Mouse (Mus musculus) midbrain, embryonic 16.5 days (tissue): ENCODE measurements around the gene Clybl. TPM values are rescaled to one million over a fixed set of nuclear protein-coding genes. Genes with fewer than 3 reads are reported as not detected.
A peak's percentile ranks its signal among the peaks of the same experiment; 100 is the strongest.

Source experiments
- ATAC-seq: fragments of 200-750 bp; cut with Nextera tagmentation; 2 replicates; pipeline ENCODE4 v1.8.0; 2017; ENCODE audit warnings: moderate TSS enrichment
- H3K27ac ChIP-seq: fragments of 300-500 bp; sonication (generic); 2 replicates; pipeline ENCODE4 v1.5.1; 2014; ENCODE audit warnings: mild to moderate bottlenecking, low read length, mixed read lengths
- H3K27me3 ChIP-seq: fragments of 300-500 bp; sonication (generic); 2 replicates; pipeline ENCODE4 v1.6.1; 2014; ENCODE audit warnings: low read depth, low read length, mixed read lengths; ENCODE audit not compliant: control insufficient read depth, insufficient read depth
- H3K36me3 ChIP-seq: fragments of 300-500 bp; sonication (generic); 2 replicates; pipeline ENCODE4 v1.6.1; 2014; ENCODE audit warnings: mild to moderate bottlenecking, low read length, moderate library complexity, mixed read lengths; ENCODE audit not compliant: control insufficient read depth, insufficient read depth
- H3K4me1 ChIP-seq: fragments of 300-500 bp; sonication (generic); 2 replicates; pipeline ENCODE4 v1.6.1; 2014; ENCODE audit warnings: mild to moderate bottlenecking, low read length, mixed read lengths; ENCODE audit not compliant: control insufficient read depth, insufficient read depth
- H3K4me2 ChIP-seq: fragments of 300-500 bp; sonication (generic); 2 replicates; pipeline ENCODE4 v1.6.1; 2014; ENCODE audit warnings: mild to moderate bottlenecking, low read length, mixed read lengths
- H3K4me3 ChIP-seq: fragments of 300-500 bp; sonication (generic); 2 replicates; pipeline ENCODE4 v1.5.1; 2014; ENCODE audit warnings: low read depth, mild to moderate bottlenecking, low read length, moderate library complexity, mixed read lengths
- H3K9ac ChIP-seq: fragments of 300-500 bp; sonication (generic); 2 replicates; pipeline ENCODE4 v1.6.1; 2014; ENCODE audit warnings: low read depth, low read length, mixed read lengths
- H3K9me3 ChIP-seq: fragments of 300-500 bp; sonication (generic); replicated peaks from 2 replicates; pipeline ENCODE4 v1.6.1; 2014; ENCODE audit warnings: mild to moderate bottlenecking, low read length, mixed read lengths; ENCODE audit not compliant: control insufficient read depth, poor library complexity, severe bottlenecking
- WGBS: fragments of 180-500 bp; shearing (Covaris S2); extraction: QIAGEN DNeasy Blood & Tissue Kit; methylation state at CpG from one replicate; pipeline ENCODE4 v1.1.7; 2014; 5-methylcytosine and 5-hydroxymethylcytosine counted together
- polyA plus RNA-seq: library from polyadenylated mRNA; unstranded; fragments of >200 nt; fragmentation: Nextera tagmentation; extraction: Ambion mirVana; gene quantifications from 2 replicates; pipeline ENCODE4 v1.2.1, GENCODE M21; 2015

Clybl gene
- polyA plus RNA-seq, 1 experiment from 2014 or later, result 17.2 TPM

- Histone ChIP-seq H3K36me3 (no peaks in the 10 kb centered on the region), H3K4me1 (no peaks in the 10 kb centered on the region), H3K4me3 (no peak overlapping the region), H3K9ac (no peak overlapping the region), H3K9me3 (no peaks in the 10 kb centered on the region), H3K27me3 (no peaks in the 10 kb centered on the region), H3K4me2 (no peak overlapping the region), H3K27ac (no peak overlapping the region)
- ATAC-seq, result no peak
- WGBS, result 90% methylated on average over 10 of the region's 10 CpGs
Measured at GRCm38 (mm10) chr14:122434039-122434438, 252.5 kb downstream of the Clybl start.

- no peak for ATAC-seq
- no peaks in the 10 kb centered on the region for H3K27me3 ChIP-seq
- H3K9me3 ChIP-seq, result no peaks in the 10 kb centered on the region
- no peaks in the 10 kb centered on the region for H3K36me3 ChIP-seq
- no peak overlapping the region for H3K9ac ChIP-seq
- 82% methylated on average over 10 of the region's 10 CpGs for WGBS
- no peak overlapping the region for H3K27ac ChIP-seq
- H3K4me3 ChIP-seq, result no peak overlapping the region
- no peak overlapping the region for H3K4me2 ChIP-seq
- H3K4me1 ChIP-seq, result no peaks in the 10 kb centered on the region
Measured at GRCm38 (mm10) chr14:122436850-122437249, 255.3 kb downstream of the Clybl start.

- WGBS, result 2% methylated on average over 29 of the region's 29 CpGs
- H3K27me3 ChIP-seq, result peaks cover 56% of the 10 kb centered on the region
- no peaks in the 10 kb centered on the region for H3K36me3 ChIP-seq
- peak overlapping the region; percentile 69; the same call in 1 of the 2 replicates for H3K27ac ChIP-seq
- H3K4me1 ChIP-seq, result peaks cover 14% of the 10 kb centered on the region
- H3K9me3 ChIP-seq, result no peaks in the 10 kb centered on the region
- ATAC-seq, result no peak
- H3K4me3 ChIP-seq, result peak overlapping the region; percentile 40
- H3K9ac ChIP-seq, result peak overlapping the region; percentile 56
- peak overlapping the region; percentile 67 for H3K4me2 ChIP-seq
Measured at GRCm38 (mm10) chr14:122449601-122450495, 268.3 kb downstream of the Clybl start.

DNA sequence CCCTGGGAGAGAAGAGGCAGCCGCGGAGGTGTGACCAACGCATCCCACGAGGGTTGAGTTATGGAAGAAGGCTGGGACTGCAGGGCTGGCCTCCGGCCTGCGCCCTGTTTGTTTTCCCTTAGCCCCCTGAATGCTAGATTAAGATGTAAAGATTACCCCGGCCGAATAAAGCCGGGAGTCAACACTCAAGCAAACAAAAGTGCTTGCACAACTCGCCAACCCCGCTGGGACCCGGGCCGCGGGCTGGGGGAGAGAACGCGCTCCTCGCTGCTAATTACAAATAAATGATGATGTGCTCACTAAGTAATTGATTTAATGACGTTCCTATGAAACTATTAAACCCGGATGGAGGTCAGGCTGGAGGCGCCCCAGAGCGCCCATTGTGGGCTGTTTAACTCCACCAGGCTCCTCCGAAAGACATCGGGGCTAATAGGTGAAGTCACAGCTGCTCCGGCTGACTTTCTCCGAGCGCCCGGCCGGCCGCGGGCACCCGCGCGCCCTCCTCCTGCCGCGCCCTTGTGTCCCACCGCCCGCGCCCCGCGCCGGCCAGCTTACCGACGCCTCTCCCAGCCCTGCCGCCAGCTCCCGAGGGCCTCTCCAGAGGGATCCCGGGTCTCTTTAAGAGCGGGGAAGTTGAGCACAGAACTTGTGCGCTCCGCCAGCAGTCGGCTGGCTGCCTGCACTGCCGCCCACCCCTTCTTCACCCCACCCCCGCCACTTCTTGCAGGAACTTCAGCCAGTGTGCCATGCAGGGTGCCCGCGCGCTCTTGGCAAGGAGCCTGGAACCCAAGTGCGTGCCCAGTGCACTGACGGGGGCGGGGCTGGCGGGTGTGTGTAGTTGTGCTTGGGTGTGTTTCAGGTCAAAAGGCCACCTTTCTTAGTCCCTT lies 269.2 kb downstream of the Clybl start, which contains the start of gene Gm5089:
Gm5089 (minus strand) TSS at position 620 of the 887 bp plus-strand sequence.
- peak; percentile 33 for ATAC-seq
- Histone ChIP-seq H3K4me3 (peak within 1 kb of the TSS; percentile 40), H3K9me3 (no peaks in the 10 kb centered on the region), H3K4me1 (peaks cover 14% of the 10 kb centered on the region), H3K27me3 (peaks cover 61% of the 10 kb centered on the region), H3K36me3 (no peaks in the 10 kb centered on the region), H3K9ac (peak within 1 kb of the TSS; percentile 56), H3K4me2 (peak within 1 kb of the TSS; percentile 67), H3K27ac (peak within 1 kb of the TSS; percentile 69)
- 1% methylated on average over 55 of the region's 59 CpGs for WGBS

GRCm38 (mm10) chr14:122451551-122452145 lies 270.1 kb downstream of the Clybl start:
- H3K4me3 ChIP-seq, result no peak overlapping the region
- H3K4me1 ChIP-seq, result peaks cover 14% of the 10 kb centered on the region
- 52% methylated on average over 5 of the region's 5 CpGs for WGBS
- ATAC-seq, result no peak
- peaks cover 53% of the 10 kb centered on the region for H3K27me3 ChIP-seq
- H3K27ac ChIP-seq, result peak overlapping the region; percentile 31; the same call in 1 of the 2 replicates
- H3K36me3 ChIP-seq, result no peaks in the 10 kb centered on the region
- H3K9ac ChIP-seq, result no peak overlapping the region
- H3K9me3 ChIP-seq, result no peaks in the 10 kb centered on the region
- no peak overlapping the region; the same call in 1 of the 2 replicates for H3K4me2 ChIP-seq

Other genes with a start within 250 kb of the Clybl start
- gene Gpr183, start 216.5 kb upstream of the Clybl start, polyA plus RNA-seq, result 0.76 and 0.89 TPM in 2 replicates
- gene Timm8a2, start 147.0 kb upstream of the Clybl start, polyA plus RNA-seq, result not detected in 2 replicates
- gene Tm9sf2, start 74.7 kb upstream of the Clybl start, polyA plus RNA-seq, result 112 and 115 TPM in 2 replicates